Mouse (Mus musculus) ovary, postnatal 10 days (tissue): ENCODE data around the gene Tmem131.

Experiments
- DNase-seq: peaks from one replicate; pipeline ENCODE4 v3.0.0; 2022; ENCODE audit warnings: low spot score

The Tmem131 gene

DNA sequence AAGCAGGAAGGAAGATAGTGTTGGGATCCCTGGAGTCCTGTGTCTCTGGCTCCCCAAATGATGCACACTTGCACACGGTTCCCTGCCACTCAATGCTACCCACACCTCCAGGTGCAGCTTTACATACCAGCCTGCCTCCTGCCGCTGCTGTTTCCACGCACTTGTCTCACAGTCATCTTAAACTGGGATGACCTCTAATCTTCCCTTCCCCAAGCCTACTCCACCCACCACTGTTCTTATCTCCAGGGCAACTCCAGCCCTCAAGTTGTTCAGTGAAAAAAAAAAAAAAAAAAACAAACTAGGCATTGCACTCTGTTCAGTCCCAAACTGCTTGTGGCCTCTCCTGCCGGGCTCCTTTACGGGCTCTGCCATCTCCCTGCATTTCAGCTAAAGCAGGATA lies at the start of gene Tmem131:
Tmem131 (minus strand) TSS at position 14 of the 400 bp plus-strand sequence.
- no peak for DNase-seq

DNA sequence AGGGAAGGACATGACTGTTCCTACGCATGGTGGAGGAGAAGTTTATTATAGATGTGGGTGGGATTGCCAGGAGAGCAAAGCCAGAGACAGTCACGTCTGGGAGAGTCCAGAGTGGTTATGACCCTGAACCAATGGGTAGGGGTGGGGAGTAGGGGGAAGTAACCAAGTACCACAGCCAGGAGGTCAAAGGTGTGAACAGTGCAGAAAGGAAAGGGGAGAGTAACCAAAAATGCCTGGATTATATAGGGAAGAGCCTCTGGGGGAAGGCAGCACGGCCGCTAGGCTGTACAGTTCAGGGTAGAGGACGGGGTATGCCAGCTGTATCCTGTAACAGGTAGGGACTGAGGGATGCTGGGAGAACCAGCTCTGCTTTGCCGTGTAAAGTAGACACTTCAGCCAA lies 45.1 kb upstream of the Tmem131 start:
- no peak for DNase-seq

- no peak for DNase-seq
These were observed 44.7 kb upstream of the Tmem131 start for GRCm38 (mm10) chr1:36988161-36988560.

- DNase-seq, result no peak
These were observed 44.0 kb upstream of the Tmem131 start for GRCm38 (mm10) chr1:36987172-36988148.

DNA sequence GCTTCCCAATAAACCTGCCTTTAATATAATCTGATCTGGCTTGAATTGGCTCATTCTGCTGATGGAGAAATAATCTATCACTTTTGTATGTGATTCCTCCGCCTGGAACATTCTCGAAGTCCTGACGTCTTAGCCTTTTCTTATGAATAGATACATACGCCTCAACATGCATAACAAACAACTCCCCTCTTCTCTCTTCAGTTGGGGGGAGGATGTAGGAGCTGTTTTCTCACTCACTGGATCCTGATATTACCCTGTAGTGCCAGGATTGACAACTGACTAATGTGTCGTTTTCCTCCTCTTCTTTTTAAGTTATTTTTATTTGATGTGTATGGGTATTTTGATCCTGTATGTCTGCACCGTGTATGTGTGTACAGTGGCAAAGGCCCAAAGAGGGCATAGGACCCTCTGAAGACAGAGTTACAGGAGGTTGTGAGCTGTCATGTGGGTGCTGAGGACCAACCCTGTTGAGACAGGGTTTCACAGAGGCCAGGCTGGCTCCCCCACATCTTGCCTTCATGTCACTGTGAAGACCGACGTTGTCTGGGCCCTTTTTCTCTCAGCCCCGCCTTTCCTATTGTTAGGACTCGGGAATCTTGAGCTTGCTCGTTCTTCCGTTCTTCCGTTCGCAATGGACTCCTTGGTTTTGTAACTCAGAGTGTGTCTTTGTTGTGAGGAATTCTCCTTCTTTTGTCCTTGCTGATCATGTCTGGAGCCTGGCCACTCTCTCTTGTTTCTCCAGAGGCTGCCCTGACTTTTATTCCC lies 43.1 kb upstream of the Tmem131 start:
- no peak for DNase-seq

DNA sequence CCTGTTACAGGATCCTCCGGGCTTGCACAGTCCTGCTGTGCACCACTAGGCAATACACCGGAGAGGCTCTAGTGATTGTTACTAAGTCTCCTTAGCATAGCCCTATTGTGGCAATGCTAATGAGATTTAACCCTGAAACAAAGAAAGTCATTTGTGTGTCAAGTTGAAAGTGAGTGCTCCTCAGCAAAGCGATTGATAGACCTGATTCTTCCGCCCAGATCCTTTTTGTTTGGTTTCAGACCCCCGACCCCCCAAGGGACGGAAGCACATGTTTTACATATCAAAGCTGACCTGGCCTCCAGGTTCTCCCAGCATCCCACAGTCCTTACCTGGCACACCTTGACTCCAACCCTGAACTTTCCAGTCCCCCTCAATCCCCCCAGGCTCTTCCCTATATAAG lies 42.4 kb upstream of the Tmem131 start:
- DNase-seq, result no peak

- no peak for DNase-seq
These were observed 40.9 kb upstream of the Tmem131 start for GRCm38 (mm10) chr1:36984406-36984805.

- no peak for DNase-seq
These were observed 40.3 kb upstream of the Tmem131 start for GRCm38 (mm10) chr1:36983754-36984153.

- DNase-seq, result no peak
These were observed 38.9 kb upstream of the Tmem131 start for GRCm38 (mm10) chr1:36982191-36982961.

DNA sequence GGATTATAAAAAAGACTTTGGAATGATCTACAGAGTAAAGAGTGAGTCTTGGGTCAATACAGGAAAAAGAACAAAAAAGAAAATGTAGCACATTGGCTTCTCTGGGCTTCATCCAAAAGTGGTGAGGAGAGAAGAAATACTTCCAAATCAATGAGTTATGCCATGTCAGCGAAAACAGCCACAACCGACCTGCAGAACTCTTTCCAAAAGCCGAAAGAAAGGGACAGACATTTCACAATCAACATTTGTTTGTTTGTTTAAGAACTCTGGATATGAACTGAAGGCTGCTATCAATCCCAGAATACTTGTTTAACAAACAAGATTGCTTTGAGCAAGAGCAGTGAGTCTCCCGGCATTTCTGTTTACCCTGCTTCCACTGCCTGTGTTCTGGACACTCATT lies 33.3 kb upstream of the Tmem131 start:
- no peak for DNase-seq

DNA sequence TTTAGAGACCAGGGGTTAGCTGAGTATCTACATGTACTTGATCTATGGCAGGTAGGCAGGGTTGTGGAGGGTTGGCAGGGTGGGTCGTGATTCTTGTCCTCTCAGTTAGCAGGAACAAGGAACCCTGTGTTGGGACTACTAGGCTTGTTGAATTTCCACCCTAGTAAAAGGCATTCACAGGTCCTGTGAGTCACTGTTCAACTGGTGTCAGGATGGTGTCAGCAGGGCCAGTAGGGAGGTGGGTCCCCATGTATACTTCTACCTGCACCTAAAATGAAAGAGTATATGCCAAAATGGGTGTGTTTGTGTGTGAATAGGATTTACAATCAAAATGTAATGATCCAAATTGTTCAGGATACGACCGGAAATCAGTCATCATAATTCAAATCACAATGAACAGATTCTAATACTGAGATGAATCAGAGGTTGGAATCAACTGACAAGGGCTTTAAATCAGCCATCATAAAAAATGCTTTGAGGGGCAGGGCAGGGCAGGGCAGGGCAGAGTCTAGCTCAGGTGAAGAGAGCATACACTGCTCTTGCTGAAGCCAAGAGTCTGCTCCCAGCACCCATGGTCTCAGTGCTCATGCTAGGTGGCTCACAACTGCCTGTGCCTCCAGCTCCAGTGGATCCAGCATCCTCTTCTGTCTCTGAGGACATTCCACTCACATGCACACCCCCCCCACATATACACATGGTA lies 27.6 kb upstream of the Tmem131 start:
- no peak for DNase-seq

- DNase-seq, result no peak
These were observed 22.4 kb upstream of the Tmem131 start for GRCm38 (mm10) chr1:36965831-36966230.

- no peak for DNase-seq
These were observed 19.1 kb upstream of the Tmem131 start for GRCm38 (mm10) chr1:36962379-36963176.

DNA sequence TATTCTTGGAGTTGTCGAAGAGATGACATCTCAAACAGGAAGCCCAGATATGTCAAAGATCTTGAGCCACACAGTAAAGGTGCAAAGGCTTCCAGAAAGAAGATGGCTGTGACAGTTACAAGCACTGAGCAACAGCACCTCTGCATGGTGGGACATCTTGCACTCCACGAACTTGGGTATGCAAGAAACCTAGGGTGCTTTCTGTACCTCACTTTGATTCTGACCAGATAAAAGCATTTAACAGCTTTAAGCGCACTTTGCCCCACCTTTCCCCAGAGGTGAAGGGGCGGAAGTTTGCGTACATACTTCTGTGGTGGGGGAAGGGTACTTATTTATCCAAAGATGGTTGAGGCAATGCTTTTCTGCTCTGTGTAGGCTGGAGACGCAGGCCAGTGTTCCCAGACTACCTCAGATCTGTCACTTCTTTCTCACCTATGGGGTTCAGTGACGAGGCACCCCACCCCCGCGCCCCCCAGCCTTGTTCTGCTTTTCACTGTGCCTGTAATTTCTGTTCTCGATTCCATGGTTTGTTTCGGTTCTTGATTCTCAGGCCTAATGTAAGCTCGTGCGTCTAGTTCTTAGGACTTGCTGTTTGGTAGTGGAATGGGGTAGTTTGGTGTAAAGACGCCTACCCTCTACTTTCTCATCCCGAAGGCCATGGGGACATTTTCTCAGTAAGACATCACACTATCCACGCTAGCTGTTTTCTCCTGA lies 17.2 kb upstream of the Tmem131 start:
- DNase-seq, result no peak

DNA sequence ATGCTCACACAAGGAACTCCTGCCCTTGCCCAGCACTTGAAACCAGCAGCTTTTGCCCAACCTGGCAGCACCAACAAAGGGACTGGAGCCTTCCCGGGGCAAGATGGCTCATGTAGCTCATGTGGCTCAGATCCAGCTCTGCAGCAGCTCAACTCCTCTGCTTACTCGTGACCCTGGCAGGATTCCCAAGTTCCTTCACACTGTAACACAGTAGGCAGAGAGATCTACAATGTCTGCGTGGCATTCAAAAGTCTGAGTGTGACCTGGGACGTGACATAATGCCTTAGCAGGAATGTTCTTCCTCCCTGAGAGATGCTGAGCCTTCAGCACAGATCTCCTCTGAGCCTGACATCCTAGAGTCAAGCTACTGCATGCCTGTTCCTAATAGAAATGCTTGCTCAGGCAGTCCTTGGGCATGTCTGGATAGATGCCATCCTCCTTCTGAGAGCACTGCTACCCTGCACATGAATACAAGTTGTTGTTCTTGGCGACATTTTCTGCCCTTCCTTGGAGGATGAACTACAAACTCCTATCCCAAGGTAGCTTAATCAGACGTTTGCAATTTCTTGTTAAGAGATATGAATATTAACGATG lies 6.2 kb upstream of the Tmem131 start:
- DNase-seq, result no peak

DNA sequence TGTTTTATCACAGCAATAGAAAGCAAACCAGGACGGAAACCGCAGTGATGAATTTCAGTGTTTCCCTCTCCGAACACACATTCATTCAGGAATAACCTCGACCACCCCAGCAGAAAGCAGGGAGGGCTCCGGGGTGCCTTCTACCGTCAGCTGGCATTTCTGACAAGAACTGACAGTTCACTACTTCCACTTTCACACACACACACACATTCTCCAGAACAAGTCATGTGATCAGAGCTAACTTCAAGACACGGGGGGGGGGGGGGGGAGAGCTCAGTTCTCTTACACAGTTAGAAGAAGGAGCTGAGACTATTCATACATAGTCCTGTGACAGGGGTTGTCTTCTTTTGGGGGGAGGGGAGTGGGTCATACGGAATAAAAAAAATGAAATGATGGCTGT lies 4.0 kb upstream of the Tmem131 start:
- DNase-seq, result no peak

DNA sequence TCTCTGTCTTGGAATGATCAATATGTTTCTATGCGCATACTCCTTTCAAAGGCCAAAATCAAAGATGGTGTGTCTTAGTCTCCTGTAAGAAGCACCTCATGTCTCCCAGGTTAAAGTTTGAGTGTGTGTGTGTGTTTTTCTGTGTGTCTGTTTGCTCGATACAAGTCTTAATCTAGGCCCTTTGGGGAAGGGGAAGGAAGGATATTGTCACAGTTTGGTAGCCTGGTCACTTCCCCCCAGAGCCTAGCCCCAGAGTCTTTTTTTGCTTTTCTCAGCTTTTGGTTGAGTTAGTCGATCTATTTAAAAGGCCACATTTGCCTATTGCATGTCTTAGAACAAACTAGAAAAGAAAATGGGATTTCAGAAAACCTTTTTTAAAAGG lies 3.1 kb downstream of the Tmem131 start:
- DNase-seq, result no peak

DNA sequence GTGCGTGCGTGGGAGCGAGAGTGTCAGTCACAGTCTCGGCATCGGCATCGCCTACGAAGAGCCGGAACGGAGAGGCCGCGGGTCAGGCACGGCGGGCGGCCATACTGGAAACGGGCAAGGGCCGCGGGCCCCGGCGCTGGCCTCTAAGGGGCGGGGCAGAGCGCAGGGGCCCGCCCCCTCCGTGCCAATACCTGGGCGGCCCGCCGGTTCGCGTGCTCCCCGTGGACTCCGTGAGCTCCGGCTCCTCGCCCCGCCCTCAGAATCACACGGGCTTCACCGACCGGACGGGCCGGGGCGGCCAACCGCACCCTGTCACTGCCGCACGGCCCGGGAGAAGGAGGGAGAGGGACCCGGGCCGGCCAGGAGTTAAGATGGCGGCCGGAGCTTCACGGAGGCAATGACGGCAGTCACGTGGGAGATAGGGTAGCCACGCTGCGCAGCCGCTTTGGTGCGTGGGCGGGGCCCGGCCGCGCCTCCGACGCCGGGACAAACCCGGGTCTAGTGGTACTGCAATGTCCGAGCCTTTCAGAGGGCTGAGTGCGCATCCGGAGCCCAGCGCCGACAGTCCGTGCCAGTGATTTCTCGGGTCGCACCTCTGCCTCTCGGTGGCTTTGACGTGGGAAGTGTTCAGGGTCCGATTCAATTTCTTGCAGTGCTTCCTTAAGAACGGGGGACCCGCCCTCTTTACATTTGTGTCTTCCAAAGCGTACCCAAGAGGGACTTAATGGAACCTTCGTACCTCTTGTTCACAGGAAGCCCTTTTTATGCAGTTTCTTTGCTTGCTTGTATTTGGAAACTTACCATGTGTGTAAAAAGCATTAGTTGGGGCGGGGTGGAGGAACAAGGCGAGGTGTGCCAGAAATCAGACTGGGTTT lies 3.7 kb downstream of the Tmem131 start:
- DNase-seq, result peak; percentile 82

DNA sequence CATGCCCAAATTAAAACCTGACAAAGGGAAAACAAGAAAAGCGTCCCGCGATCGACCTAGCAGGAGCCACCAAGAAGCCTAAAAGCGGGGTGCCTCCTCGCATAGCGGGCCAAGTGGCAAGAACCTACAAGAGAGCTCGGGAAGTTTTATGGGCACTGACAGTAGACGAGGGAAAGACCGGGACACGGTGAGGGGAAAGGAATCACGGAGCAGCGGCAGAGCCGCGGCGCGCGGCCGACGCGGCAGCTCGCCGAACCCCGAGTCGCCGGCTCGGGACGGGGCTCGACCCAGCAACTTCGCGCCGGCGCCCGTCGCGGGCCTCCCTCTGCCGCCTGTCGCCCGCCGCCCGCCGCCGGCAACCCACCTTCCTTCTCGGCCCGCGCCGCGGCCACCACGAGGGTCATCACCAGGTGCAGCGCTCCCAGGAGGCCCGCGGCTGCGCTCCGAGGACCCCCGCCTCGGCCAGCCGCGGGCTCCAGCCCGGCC lies 4.6 kb downstream of the Tmem131 start:
- peak; percentile 25 for DNase-seq
